Mouse (Mus musculus): ENCODE measurements around the gene Cartpt.

- TF ChIP-seq POLR2A (IDR thresholded peaks at IDR 0.05; ENCODE audit: insufficient read depth, low read depth, low read length), result no peak
- TF ChIP-seq CTCF (IDR thresholded peaks at IDR 0.05; ENCODE audit: insufficient read depth, low read depth, low read length), result no peak
Measured at GRCm38 (mm10) chr13:99899670-99900556, 978 bp downstream of the Cartpt start.
